8 mouse cellular contexts compared by ENCODE assay signal in the genomic region with DNA sequence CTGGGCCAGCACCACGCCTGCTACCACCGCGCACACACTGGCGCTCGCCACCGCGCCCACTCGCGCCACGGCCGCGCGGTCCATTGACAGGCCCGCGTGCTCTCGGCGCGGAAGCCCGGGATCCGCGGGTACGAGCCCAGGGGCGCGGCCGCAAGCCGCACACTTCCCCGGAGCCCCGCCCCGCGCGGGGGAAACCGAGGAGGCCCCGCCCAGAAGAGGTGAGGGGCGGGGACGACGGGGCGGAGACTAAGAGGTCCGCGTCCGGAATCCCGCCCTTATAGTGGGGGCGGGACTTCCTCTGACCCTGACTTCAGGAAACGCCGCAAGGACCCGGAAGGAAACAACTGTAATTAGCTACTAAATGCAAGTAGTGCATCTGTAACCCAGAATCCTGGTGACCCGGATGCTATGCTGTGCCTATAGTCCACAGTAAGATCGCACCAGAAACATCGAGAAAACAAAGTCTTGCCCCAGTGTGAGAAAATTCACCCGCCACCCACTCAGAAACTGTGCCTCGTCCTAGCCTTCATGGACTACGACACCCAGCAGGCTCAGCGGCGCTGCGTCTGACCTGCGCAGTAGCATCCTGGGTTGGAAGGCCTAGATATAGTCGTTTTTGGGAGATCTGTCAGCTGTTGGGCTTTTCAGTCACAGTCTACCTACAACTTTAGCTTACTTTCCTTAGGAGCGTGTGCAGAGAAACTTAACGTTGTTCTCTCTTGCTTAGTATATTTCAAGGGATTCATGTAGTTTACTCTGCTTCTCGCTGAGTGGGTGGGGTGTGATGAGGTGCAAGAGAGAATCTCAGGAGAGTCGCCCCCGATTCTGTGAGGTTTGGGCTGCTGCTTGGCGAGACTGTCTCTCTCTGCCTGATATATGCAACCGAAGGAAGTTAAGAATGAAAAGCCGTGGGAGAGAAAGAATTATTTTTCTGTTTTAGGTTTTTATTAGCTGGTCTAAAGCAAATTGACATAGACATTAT. TPM values are rescaled to one million over a fixed set of nuclear protein-coding genes. Genes with fewer than 3 reads are reported as not detected.
A peak's percentile ranks its signal among the peaks of the same experiment; 100 is the strongest.
DNase-seq lines count a peak whose midpoint lies in the region; ATAC-seq lines count a peak whose summit lies in the region.

Gene Nt5c3, minus strand, starts transcription at position 207 of the 982 bp plus-strand sequence.
Gene Vmn1r4, plus strand, starts transcription at position 290 of the 982 bp plus-strand sequence.

- no peaks in the 10 kb centered on the region for H3K27me3 ChIP-seq in hindbrain, embryonic 16.5 days (replicated peaks; ENCODE audit: control insufficient read depth, insufficient read depth, low read length)

- peak within 1 kb of the TSS; percentile 59 for H3K4me2 ChIP-seq in hindbrain, embryonic 16.5 days (ENCODE audit: low read length)

- H3K4me3 ChIP-seq in hindbrain, embryonic 16.5 days (ENCODE audit: low read length) = peak within 1 kb of the TSS; percentile 70
- H3K4me3 ChIP-seq in macrophage (ENCODE audit: inconsistent target) = peak within 1 kb of the TSS; percentile 64

- peak; percentile 98 for ATAC-seq in hindbrain, embryonic 16.5 days

- DNase-seq in WW6 (ENCODE audit: low read depth, low spot score) = peak; percentile 77
- peak; percentile 80 to 93 for DNase-seq in cerebellum, postnatal 4 days (ENCODE audit: low spot score in 2 of 2)
- DNase-seq in gastrocnemius, adult 18-20 months (ENCODE audit: low spot score) = peak; percentile 91
- peak; percentile 88 to 96 for DNase-seq in left cerebral cortex, adult 18-20 months (ENCODE audit: low spot score in 2 of 2)
- peak; percentile 96 for DNase-seq in right cerebral cortex, adult 18-20 months
- DNase-seq in urinary bladder, postnatal 10 days (ENCODE audit: low spot score) = peak; percentile 60

- peaks cover 41% of the 10 kb centered on the region for H3K79me2 ChIP-seq in macrophage (ENCODE audit: inconsistent target)

- no peaks in the 10 kb centered on the region for H3K36me3 ChIP-seq in hindbrain, embryonic 16.5 days (ENCODE audit: control insufficient read depth, insufficient read depth, low read length)
- H3K36me3 ChIP-seq in macrophage (ENCODE audit: inconsistent target) = no peaks in the 10 kb centered on the region

- 3% methylated on average over 61 of the region's 64 CpGs for WGBS in hindbrain, embryonic 16.5 days
- WGBS in macrophage (ENCODE audit: missing documents) = 5% methylated on average over 62 of the region's 64 CpGs

- peak within 1 kb of the TSS; percentile 87 for H3K9ac ChIP-seq in hindbrain, embryonic 16.5 days (ENCODE audit: low read depth, low read length)

- H3K9me3 ChIP-seq in hindbrain, embryonic 16.5 days (ENCODE audit: control insufficient read depth, low read length) = no peaks in the 10 kb centered on the region; the same call in 1 of the 2 replicates

- peak within 1 kb of the TSS; percentile 94 for H3K27ac ChIP-seq in hindbrain, embryonic 16.5 days (ENCODE audit: low read depth, low read length)
- peak within 1 kb of the TSS; percentile 80 for H3K27ac ChIP-seq in macrophage

- peaks cover 4% of the 10 kb centered on the region for H3K4me1 ChIP-seq in hindbrain, embryonic 16.5 days (ENCODE audit: control insufficient read depth, insufficient read depth, low read depth, low read length)

RNA-seq across cellular contexts. Expression of gene Nt5c3, which starts in this region (rescaled TPM):
- total RNA-seq in gastrocnemius, adult 18-20 months (2021) = 10 to 100 TPM; 41.4 to 49.5 TPM
- 150 and 161 TPM in 2 replicates for polyA plus RNA-seq in hindbrain, embryonic 16.5 days (2015; fragmentation: Nextera tagmentation; extraction: Ambion mirVana)
- total RNA-seq in left cerebral cortex, adult 18-20 months (2021) = 10 to 100 TPM; 57.1 to 60.8 TPM
- total RNA-seq in macrophage (2018; cell fraction: chromatin; rRNA removed) = 100 to 1,000 TPM in 16 of 26 experiments, 10 to 100 TPM in 10; 28.9 to 487 (median 190) TPM
- 100 to 1,000 TPM in 14 of 26 experiments, 10 to 100 TPM in 12; 32.6 to 270 (median 145) TPM for total RNA-seq in macrophage (2018; cell fraction: cytosol; rRNA removed)
- total RNA-seq in macrophage (2018; cell fraction: nucleus; rRNA removed) = 100 to 1,000 TPM in 17 of 26 experiments, 10 to 100 TPM in 9; 31.6 to 616 (median 209) TPM
- 31.1 to 84.1 TPM (median 31.6 TPM) in 3 replicates for polyA plus RNA-seq in macrophage (2018)

RNA-seq across cellular contexts. Expression of gene Vmn1r4, which starts in this region (rescaled TPM):
- under 1 TPM; 0.09 to 0.14 TPM for total RNA-seq in gastrocnemius, adult 18-20 months (2021)
- polyA plus RNA-seq in hindbrain, embryonic 16.5 days (2015; fragmentation: Nextera tagmentation; extraction: Ambion mirVana) = 0.37 and 0.69 TPM in 2 replicates
- total RNA-seq in left cerebral cortex, adult 18-20 months (2021) = under 1 TPM; 0.16 to 0.42 TPM
- 1 to 10 TPM in 1 of 26 experiments, under 1 TPM in 17, not detected in 8; 0.37 to 1.1 (median 0.59) TPM for total RNA-seq in macrophage (2018; cell fraction: chromatin; rRNA removed)
- under 1 TPM in 14 of 26 experiments, not detected in 12; 0.05 to 0.19 (median 0.10) TPM for total RNA-seq in macrophage (2018; cell fraction: cytosol; rRNA removed)
- 1 to 10 TPM in 4 of 26 experiments, under 1 TPM in 18, not detected in 4; 0.32 to 1.3 (median 0.61) TPM for total RNA-seq in macrophage (2018; cell fraction: nucleus; rRNA removed)
- polyA plus RNA-seq in macrophage (2018) = 0.09 to 0.11 TPM in 2 of 3 replicates, not detected in the other

Comparison
In these comparisons a context has a peak if more than half of its experiments do, and no peak if none do; other contexts are left out.
1. Peak in every context shown above with its lines: DNase-seq, ATAC-seq, H3K4me3 ChIP-seq and H3K27ac ChIP-seq.